Mouse (Mus musculus) megakaryocyte progenitor cell, adult 5-6 weeks (primary cell): ENCODE data around the gene Elane. TPM values are rescaled to one million over a fixed set of nuclear protein-coding genes. Genes with fewer than 3 reads are reported as not detected.

Experiments
- ATAC-seq: replicated peaks from 2 replicates; pipeline ENCODE4 v1.8.0; 2016; ENCODE audit warnings: mild to moderate bottlenecking, moderate TSS enrichment, inconsistent platforms; ENCODE audit not compliant: poor library complexity
- total RNA-seq, 2 experiments: library from RNA; stranded (forward) in 1 of 2; stranded (reverse) in 1 of 2; fragments of 157-497, 149-512 nt in 1 of 2; fragments of 200-1000 nt in 1 of 2; gene quantifications; 2 replicates each; pipeline versions ENCODE4 v1.2.3 to v1.2.4; 2015 to 2017

Elane gene
- total RNA-seq, 2 experiments from 2014 or later, result 2,989 to 8,228 TPM

GRCm38 (mm10) chr10:79928030-79928694 lies 42.1 kb downstream of the Elane start:
- ATAC-seq, result peak; percentile 12; the same call in 1 of the 2 replicates

DNA sequence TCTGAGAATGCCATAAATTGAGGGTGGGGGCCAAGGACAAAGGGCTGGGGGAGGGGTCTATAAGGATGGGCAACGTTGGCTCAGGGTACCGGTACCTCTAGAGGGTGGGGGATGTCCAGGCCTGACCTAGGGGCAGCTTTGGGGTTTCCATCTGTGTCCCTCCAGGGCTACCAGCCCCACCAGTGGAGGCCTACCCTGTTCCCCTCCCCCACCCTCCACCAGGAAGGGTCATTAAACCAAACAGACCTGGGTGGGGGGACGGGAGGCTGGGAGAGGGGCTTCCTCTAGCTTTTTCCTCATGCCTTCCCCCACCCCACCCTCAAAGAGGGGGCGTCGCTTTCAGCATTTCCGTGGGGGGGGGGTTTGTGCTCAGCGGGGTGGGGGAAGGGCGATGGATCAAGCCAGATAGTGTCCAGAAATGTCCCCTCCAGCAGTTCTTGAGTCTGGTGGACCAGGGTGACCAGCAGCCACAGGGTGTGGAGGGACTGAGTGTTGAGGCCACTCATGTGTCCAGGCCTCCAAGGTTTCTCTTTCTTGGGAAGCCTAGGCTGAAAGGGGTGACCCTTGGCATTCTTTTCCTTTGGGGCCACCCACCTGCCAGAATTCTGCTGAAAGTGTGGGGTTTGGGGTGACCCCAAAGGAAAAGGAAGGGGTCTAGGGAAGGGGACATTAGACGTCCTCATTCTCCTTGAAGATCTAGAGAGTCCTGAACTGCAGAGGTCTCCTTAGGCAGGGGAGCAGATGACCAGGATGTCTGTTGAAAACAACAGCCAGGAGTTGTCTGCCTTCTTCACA lies 43.1 kb downstream of the Elane start:
- ATAC-seq, result no peak

DNA sequence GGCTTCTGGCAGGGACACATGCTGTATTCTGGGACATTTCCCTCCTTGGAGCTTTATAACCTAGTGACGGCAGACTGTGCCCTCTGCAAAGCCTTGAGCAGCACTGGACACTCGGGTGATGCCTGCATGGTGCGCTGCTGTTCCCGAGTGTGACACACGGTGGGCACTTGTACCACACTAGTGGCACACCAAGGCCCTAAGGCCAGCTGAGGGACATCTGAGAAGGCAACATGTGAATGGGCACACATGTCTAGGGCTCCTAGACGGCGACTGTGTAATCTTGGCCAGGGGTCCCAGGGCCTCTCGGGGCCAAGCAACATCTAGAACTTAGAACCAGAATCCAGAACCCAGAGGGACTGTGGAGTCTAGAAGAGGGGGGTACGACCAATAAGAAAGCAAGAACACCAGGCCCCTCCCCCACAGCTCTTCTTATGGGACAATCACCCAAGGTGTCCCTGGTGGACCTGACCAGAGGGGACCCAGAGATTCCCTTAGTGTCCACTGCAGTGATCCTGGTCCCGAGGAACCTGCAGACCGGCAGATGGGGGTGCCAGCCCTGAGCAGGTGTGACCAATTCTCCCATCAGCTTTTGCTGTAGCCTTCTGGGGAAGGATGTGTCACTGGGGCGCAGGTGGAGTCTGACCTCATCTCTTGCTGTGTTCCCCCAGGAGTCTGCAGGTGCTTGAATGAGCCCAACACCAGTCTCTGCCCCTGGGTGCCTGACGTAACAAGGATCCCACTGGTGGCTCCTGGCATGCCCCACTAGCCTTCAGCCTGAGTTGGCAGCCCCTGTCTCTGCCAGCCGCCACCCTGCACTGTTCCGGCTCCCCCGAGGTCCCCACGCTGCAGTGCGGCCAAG lies 44.1 kb downstream of the Elane start:
- ATAC-seq, result no peak

DNA sequence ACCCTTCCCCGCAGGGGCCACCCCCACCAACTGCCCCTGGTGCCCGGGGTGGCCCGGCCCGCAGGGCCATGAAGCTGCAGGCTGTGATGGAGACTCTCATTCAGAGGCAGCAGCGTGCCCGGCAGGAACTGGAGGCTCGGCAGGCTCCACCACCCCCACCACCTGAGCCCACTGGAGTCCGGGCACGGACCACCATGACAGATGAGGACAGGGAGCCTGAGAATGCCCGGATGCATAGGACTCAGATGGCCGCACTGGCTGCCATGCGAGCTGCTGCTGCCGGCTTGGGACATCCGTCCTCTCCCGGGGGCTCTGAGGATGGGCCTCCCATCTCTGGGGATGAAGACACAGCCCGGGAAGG lies 44.8 kb downstream of the Elane start:
- ATAC-seq, result no peak

- ATAC-seq, result no peak
These were observed 45.8 kb downstream of the Elane start for GRCm38 (mm10) chr10:79931797-79932196.

DNA sequence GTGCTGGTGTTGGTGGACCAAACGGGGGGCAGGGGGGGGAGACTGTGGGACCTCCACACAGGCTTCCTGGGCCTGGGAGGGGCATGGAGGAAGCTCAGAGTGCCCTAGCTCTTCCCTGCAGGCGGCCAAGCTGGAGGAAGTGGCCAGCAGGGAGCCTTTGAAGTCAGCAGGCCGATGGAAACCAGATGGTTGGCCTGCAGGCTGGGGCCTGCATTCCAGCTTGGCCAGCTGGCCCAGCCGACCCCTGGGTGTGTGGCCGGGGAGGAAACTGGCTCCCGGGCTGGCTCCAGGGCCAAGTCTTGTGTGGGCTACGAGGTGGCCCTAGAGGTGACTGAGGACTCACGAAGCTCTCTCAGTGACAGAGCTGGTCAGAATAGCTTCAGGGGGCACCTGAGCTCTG lies 46.7 kb downstream of the Elane start:
- no peak for ATAC-seq

- no peak for ATAC-seq
These were observed 47.2 kb downstream of the Elane start for GRCm38 (mm10) chr10:79933145-79933679.

- ATAC-seq, result no peak
These were observed 47.8 kb downstream of the Elane start for GRCm38 (mm10) chr10:79933861-79934260.

GRCm38 (mm10) chr10:79934272-79934721 lies 48.2 kb downstream of the Elane start:
- ATAC-seq, result no peak

DNA sequence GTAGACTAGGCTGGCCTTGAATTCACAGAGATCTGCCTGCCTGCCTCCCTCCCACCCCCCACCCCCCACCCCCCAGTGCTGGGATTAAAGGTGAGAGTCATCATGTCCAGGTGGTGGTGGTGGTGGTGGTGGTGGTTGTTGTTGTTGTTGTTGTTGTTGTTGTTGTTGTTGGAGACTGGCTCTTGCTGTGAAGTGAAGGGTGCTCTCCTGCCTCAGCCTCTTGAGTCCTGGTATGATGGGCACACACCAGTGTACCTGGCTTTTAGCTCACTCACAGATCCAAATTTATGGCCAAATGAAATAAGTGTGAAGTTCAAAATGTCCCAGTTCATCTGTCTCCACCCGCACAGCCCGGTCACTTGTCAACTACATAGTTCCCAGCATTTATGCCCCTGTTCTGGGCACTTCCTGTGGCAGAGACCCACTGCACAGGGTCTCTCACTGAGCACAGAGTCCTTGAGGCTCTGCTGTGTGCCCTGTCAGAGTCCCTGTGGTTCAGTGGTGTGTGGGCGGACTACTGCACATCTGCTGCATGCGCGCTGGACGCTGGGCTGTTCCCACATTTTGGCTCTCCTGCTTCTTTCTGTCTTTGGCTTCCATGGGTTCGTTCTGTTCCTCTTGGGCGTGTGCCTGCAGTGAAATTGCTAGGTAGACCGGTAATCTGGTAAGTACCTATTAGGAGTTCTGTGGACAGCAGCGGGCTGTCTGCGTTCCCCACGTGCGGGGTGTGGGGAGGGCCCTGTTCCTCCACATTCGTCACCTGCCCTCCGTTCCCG lies 48.9 kb downstream of the Elane start:
- ATAC-seq, result no peak

- no peak for ATAC-seq
These were observed 50.4 kb downstream of the Elane start for GRCm38 (mm10) chr10:79936284-79936910.

GRCm38 (mm10) chr10:79936911-79937441 lies 50.9 kb downstream of the Elane start:
- ATAC-seq, result peak; percentile 79

Other genes starting within 250 kb of the Elane start
Only the 30 nearest of the 34 such genes appear.
- 8.3 and 10.2 TPM in 2 replicates for gene Tpgs1, start 216.9 kb upstream of the Elane start, total RNA-seq (2015)
- gene Tpgs1, start 216.9 kb upstream of the Elane start, total RNA-seq (2017), result 8.2 and 10.4 TPM in 2 replicates
- 69.2 and 79.0 TPM in 2 replicates for gene Cdc34, start 204.1 kb upstream of the Elane start, total RNA-seq (2015)
- 154 and 169 TPM in 2 replicates for gene Cdc34, start 204.1 kb upstream of the Elane start, total RNA-seq (2017)
- gene Gzmm, start 197.2 kb upstream of the Elane start, total RNA-seq (2015), result 0.29 and 0.49 TPM in 2 replicates
- 1.1 and 2.8 TPM in 2 replicates for gene Gzmm, start 197.2 kb upstream of the Elane start, total RNA-seq (2017)
- 441 and 471 TPM in 2 replicates for gene Bsg, start 181.8 kb upstream of the Elane start, total RNA-seq (2015)
- 272 TPM in 2 replicates for gene Bsg, start 181.8 kb upstream of the Elane start, total RNA-seq (2017)
- not detected in 2 replicates for gene Hcn2, start 169.6 kb upstream of the Elane start, total RNA-seq (2015)
- gene Hcn2, start 169.6 kb upstream of the Elane start, total RNA-seq (2017), result not detected in 2 replicates
- gene Polrmt, start 139.7 kb upstream of the Elane start, total RNA-seq (2015), result 36.9 and 46.9 TPM in 2 replicates
- gene Polrmt, start 139.7 kb upstream of the Elane start, total RNA-seq (2017), result 10.8 and 14.6 TPM in 2 replicates
- gene Fgf22, start 131.2 kb upstream of the Elane start, total RNA-seq (2015), result not detected in 2 replicates
- gene Fgf22, start 131.2 kb upstream of the Elane start, total RNA-seq (2017), result not detected in 2 replicates
- gene Rnf126, start 119.3 kb upstream of the Elane start, total RNA-seq (2015), result 55.6 and 63.0 TPM in 2 replicates
- gene Rnf126, start 119.3 kb upstream of the Elane start, total RNA-seq (2017), result 18.4 and 20.2 TPM in 2 replicates
- 1.6 and 2.7 TPM in 2 replicates for gene Fstl3, start 109.0 kb upstream of the Elane start, total RNA-seq (2015)
- 1.3 and 3.6 TPM in 2 replicates for gene Fstl3, start 109.0 kb upstream of the Elane start, total RNA-seq (2017)
- gene Prss57, start 95.3 kb upstream of the Elane start, total RNA-seq (2015), result 160 and 189 TPM in 2 replicates
- 95.1 and 100.0 TPM in 2 replicates for gene Prss57, start 95.3 kb upstream of the Elane start, total RNA-seq (2017)
- gene Palm, start 92.7 kb upstream of the Elane start, total RNA-seq (2015), result 65.3 and 71.4 TPM in 2 replicates
- gene Palm, start 92.7 kb upstream of the Elane start, total RNA-seq (2017), result 43.4 and 53.4 TPM in 2 replicates
- not detected in 2 replicates for gene Misp, start 65.3 kb upstream of the Elane start, total RNA-seq (2015)
- gene Misp, start 65.3 kb upstream of the Elane start, total RNA-seq (2017), result 0.58 TPM in 1 of 2 replicates, not detected in the other
- 218 and 262 TPM in 2 replicates for gene Ptbp1, start 31.8 kb upstream of the Elane start, total RNA-seq (2015)
- 172 and 187 TPM in 2 replicates for gene Ptbp1, start 31.8 kb upstream of the Elane start, total RNA-seq (2017)
- 3,382 and 3,510 TPM in 2 replicates for gene Prtn3, start 11.8 kb upstream of the Elane start, total RNA-seq (2015)
- gene Prtn3, start 11.8 kb upstream of the Elane start, total RNA-seq (2017), result 738 and 1,001 TPM in 2 replicates
- gene Plppr3, start 11.6 kb upstream of the Elane start, total RNA-seq (2015), result 39.0 and 41.2 TPM in 2 replicates
- gene Plppr3, start 11.6 kb upstream of the Elane start, total RNA-seq (2017), result 93.9 and 96.9 TPM in 2 replicates
- 0.49 and 0.56 TPM in 2 replicates for gene Cfd, start 4.6 kb downstream of the Elane start, total RNA-seq (2015)
- 1.2 TPM in 1 of 2 replicates, not detected in the other for gene Cfd, start 4.6 kb downstream of the Elane start, total RNA-seq (2017)
- gene Med16, start 22.7 kb downstream of the Elane start, total RNA-seq (2015), result 13.9 and 14.4 TPM in 2 replicates
- 22.1 and 24.8 TPM in 2 replicates for gene Med16, start 22.7 kb downstream of the Elane start, total RNA-seq (2017)
- gene Gm26602, start 24.6 kb downstream of the Elane start, total RNA-seq (2015), result not detected in 2 replicates
- not detected in 2 replicates for gene Gm26602, start 24.6 kb downstream of the Elane start, total RNA-seq (2017)
- gene Kiss1r, start 30.7 kb downstream of the Elane start, total RNA-seq (2015), result 0.15 TPM in 2 replicates
- gene Kiss1r, start 30.7 kb downstream of the Elane start, total RNA-seq (2017), result 0.25 and 1.3 TPM in 2 replicates
- gene R3hdm4, start 35.0 kb downstream of the Elane start, total RNA-seq (2015), result 72.3 and 78.7 TPM in 2 replicates
- 35.1 and 50.7 TPM in 2 replicates for gene R3hdm4, start 35.0 kb downstream of the Elane start, total RNA-seq (2017)
- gene Arid3a, start 40.8 kb downstream of the Elane start, total RNA-seq (2015), result 19.9 and 21.6 TPM in 2 replicates
- gene Arid3a, start 40.8 kb downstream of the Elane start, total RNA-seq (2017), result 31.0 and 32.2 TPM in 2 replicates
- gene Wdr18, start 73.9 kb downstream of the Elane start, total RNA-seq (2015), result 36.8 and 57.4 TPM in 2 replicates
- gene Wdr18, start 73.9 kb downstream of the Elane start, total RNA-seq (2017), result 24.6 and 29.7 TPM in 2 replicates
- not detected in 2 replicates for gene Grin3b, start 84.5 kb downstream of the Elane start, total RNA-seq (2015)
- gene Grin3b, start 84.5 kb downstream of the Elane start, total RNA-seq (2017), result not detected in 2 replicates
- gene Tmem259, start 98.1 kb downstream of the Elane start, total RNA-seq (2015), result 38.9 and 44.2 TPM in 2 replicates
- 44.6 and 54.8 TPM in 2 replicates for gene Tmem259, start 98.1 kb downstream of the Elane start, total RNA-seq (2017)
- 50.5 and 52.8 TPM in 2 replicates for gene Cnn2, start 102.3 kb downstream of the Elane start, total RNA-seq (2015)
- 73.3 and 84.1 TPM in 2 replicates for gene Cnn2, start 102.3 kb downstream of the Elane start, total RNA-seq (2017)
- 15.4 and 15.8 TPM in 2 replicates for gene Abca7, start 110.2 kb downstream of the Elane start, total RNA-seq (2015)
- gene Abca7, start 110.2 kb downstream of the Elane start, total RNA-seq (2017), result 17.0 and 17.5 TPM in 2 replicates
- 64.1 and 69.0 TPM in 2 replicates for gene Arhgap45, start 130.4 kb downstream of the Elane start, total RNA-seq (2015)
- gene Arhgap45, start 130.4 kb downstream of the Elane start, total RNA-seq (2017), result 112 and 121 TPM in 2 replicates
- 93.3 and 99.5 TPM in 2 replicates for gene Polr2e, start 153.5 kb downstream of the Elane start, total RNA-seq (2015)
- 74.3 and 89.9 TPM in 2 replicates for gene Polr2e, start 153.5 kb downstream of the Elane start, total RNA-seq (2017)
- 253 and 271 TPM in 2 replicates for gene Gpx4, start 160.9 kb downstream of the Elane start, total RNA-seq (2015)
- 358 and 365 TPM in 2 replicates for gene Gpx4, start 160.9 kb downstream of the Elane start, total RNA-seq (2017)
- gene Sbno2, start 219.3 kb downstream of the Elane start, total RNA-seq (2015), result 16.9 and 19.5 TPM in 2 replicates
- gene Sbno2, start 219.3 kb downstream of the Elane start, total RNA-seq (2017), result 19.1 and 24.0 TPM in 2 replicates